Mouse (Mus musculus): ENCODE data around the gene Pcgf6. TPM values are rescaled to one million over a fixed set of nuclear protein-coding genes. Genes with fewer than 3 reads are reported as not detected.

Gene Pcgf6
- total RNA-seq, 2 experiments from 2014 or later = 15.7 to 18.0 TPM

DNA sequence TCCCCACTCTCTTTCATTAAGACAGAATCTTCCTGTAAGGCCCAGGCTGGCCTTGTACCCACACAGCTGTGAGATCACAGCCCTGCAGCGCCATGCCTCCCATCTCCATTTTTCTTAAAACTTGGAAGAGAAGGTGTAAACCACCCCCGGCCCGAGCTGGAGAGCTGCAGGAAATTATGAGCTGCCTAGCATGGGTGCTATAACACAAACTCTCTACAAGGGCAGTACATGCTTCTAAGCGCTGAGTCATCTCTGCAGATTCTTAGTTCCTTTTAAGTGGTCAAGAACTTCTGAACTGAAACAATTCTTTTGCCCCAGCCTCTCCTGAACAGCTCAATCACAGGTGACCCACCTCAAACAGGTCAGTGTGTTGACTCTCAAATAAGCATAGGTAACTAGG is 15.8 kb downstream of the Pcgf6 start:
- intact Hi-C loops (cut with DNase I) = no loop called here
- DNase-seq (ENCODE audit: extremely low spot score in 1 of 2, low spot score in 2 of 2) = no peak

DNA sequence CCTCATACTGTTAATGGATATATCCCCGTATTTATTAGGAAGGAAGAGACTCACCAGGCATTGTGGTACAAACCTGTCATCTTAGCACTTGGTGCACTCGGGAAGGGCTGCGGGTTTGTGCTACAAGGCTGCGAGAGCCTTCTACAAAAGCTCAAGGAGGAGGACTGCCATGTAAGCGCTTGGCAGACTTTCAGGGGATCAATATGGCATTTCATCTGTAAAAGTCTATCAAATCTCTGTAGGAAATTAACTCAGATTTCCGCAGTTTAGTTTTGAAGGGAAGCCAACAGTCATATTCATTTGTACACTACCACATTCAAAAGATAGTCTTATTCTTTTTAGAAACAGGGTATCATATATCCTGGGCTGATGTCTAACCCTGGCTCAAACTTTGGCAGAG is 18.9 kb downstream of the Pcgf6 start:
- no peak for DNase-seq (ENCODE audit: extremely low spot score in 1 of 2, low spot score in 2 of 2)
- intact Hi-C loops (cut with DNase I) = no loop called here

DNA sequence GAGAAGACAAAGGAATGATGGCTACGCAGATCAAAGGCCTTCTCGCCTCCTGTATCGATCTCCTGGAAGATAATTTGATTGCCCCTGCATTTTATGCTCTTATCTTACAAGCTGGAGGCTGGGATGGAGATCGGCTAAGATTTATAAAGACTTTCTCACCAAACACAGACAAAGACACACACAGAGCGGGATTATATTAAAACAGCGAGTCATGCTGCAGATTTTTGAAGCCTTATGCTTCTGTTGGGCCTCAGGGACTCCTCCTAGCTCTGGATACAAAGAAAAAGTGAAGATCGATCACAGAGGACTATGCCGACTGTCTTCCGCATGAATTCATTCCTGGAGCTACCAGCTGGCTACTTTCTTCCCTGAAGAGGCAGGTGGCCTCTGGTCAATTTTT is 20.9 kb downstream of the Pcgf6 start:
- intact Hi-C loops (cut with DNase I) = no loop called here
- no peak for DNase-seq (ENCODE audit: extremely low spot score in 1 of 2, low spot score in 2 of 2)

DNA sequence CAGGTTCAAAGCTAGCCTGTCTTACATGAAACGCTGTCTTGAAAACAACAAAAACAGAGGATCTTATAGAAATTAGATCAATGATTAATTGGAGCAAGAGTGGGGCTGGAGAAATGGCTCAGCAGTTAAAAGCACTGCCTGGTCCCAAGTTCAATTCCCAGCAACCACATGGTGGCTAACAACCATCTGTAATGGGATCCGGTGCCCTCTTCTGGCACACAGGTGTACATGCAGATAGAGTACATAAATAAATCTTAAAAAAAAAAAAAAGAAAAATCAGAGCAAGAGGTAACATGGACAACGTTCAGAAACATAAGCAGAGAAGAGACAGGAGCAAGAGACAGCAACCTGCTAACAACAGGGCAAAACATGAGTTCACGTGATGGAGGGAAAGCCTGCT is 24.2 kb downstream of the Pcgf6 start:
- intact Hi-C loops (cut with DNase I) = no loop called here
- peak in 1 of 2 experiments; percentile 6 for DNase-seq (ENCODE audit: extremely low spot score in 1 of 2, low spot score in 2 of 2)

DNA sequence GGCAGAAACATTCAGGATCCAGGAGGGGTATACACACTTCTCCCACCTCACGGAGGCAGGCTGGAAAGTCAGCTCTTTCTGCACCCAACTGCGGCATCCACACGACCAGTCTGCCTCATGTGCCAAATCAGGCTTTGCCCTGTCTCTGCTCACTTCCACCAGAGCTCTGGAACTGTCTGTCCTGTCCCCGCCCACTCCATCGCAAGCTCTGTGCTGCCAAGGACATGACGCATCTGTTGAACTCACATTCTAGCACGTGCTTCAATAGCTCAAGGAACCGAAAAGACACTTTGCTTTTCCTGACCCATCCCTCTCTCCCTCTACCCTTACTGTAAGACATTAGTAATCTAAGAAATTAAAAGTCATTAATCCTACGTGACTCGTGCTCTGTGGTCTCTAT is 25.8 kb downstream of the Pcgf6 start:
- intact Hi-C loops (cut with DNase I) = no loop called here
- peak in 1 of 2 experiments; percentile 23 for DNase-seq (ENCODE audit: extremely low spot score in 1 of 2, low spot score in 2 of 2)

DNA sequence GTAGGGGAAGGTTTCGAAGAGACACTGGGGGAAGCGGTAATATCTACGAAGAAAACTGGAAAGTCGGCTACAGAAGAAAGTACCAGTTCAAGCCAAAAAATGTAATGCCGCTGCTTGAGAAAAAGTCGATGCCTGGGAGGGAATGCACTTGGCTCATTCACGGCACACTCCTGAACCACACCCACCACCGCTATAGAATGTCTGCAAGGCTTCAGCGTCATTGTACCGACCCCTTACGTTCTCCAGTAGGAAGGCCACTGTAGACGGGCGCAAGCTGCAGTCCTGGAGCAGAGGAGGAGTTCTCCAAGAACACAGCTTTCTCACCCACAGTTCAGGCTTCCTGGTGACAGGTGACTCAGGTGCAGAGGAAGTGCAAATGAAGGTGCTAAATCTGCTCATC is 27.2 kb downstream of the Pcgf6 start:
- intact Hi-C loops (cut with DNase I) = no loop called here
- DNase-seq (ENCODE audit: extremely low spot score in 1 of 2, low spot score in 2 of 2) = no peak

DNA sequence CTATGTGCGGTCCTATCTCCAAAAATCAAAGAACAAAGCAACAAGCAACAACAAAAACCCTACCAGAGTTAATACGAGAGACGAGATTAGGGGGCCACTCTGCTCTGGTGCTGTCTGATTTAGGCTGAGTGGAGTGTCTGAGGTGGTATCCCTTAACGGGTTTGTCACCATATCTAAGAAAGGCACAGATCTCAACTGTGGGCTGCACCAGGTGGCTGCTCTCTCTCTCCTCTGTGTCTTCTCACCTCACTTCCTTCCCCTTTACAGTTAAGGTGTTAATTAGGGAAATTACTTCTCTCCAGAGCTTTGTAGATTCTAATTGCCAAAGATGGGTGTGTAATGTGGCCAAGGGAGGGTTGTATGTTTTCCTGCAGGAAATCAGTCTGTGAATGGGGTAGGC is 28.0 kb downstream of the Pcgf6 start:
- intact Hi-C loops (cut with DNase I) = no loop called here

DNA sequence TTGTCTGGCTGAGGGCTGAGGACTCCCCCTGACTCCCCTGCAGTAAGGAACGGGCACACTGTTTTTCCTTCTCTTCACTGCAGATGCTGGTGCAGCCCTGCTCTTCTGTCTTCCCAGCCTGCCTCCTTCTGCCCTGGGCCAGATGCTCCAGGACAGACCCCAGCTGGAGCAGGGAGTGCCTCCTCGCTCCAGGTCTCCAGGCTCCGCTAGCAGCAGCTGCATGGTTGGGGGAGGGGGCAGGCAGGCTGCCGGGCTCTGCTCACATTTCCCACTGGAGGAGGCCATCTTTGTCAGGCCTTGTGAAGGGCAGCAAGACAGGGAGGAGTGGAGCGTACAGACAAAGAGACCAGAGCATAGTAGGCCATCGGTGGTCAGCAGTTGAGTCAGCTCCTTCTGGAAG is 31.4 kb downstream of the Pcgf6 start:
- intact Hi-C loops (cut with DNase I) = no loop called here

More for the DNA sequence above, 28.0 kb downstream of the Pcgf6 start:
- DNase-seq (ENCODE audit: extremely low spot score in 1 of 2, low spot score in 2 of 2) = no peak

DNA sequence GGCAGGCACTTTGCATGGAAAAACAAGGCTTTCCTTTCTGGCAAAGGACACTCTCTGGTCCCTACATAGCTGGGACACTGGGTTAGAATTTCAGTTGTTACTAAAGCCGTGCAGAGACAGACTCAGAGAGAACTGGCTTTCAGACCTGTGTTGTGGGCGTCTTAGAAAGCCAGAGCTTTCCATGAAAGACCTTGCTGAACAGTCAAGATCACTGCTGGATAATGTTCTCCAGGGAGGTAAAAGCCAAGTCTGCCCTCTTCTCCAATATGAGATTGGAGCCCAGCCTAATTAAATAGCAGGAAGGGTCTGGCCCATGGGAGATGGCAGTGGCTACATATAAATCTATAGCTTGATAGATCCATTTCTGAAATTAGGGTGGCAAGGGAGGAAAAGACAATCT is 32.4 kb downstream of the Pcgf6 start:
- intact Hi-C loops (cut with DNase I) = no loop called here
- DNase-seq (ENCODE audit: extremely low spot score in 1 of 2, low spot score in 2 of 2) = no peak

More for the DNA sequence above, 31.4 kb downstream of the Pcgf6 start:
- peak in 1 of 2 experiments; percentile 49 for DNase-seq (ENCODE audit: extremely low spot score in 1 of 2, low spot score in 2 of 2)

DNA sequence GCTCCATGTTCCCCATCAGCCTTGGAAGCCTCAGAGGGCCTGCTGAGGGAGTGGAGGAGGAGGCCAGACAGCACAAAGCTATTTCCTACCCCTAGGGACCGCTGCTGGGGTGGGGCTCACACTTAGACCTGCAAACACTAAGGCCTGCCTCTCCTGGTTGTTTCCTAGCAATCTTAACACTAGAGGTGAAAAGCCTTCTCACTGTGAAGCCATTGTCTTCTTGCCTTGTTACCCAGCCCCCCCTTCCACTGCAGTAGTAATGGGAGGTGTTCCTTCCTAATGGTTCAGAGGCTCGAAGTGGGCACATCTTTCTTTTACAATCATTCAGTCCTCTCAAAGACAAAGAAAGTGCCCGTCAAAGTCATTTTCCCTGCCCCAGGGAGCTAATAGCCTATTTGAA is 32.9 kb downstream of the Pcgf6 start:
- no peak for DNase-seq (ENCODE audit: extremely low spot score in 1 of 2, low spot score in 2 of 2)
- intact Hi-C loops (cut with DNase I) = no loop called here

DNA sequence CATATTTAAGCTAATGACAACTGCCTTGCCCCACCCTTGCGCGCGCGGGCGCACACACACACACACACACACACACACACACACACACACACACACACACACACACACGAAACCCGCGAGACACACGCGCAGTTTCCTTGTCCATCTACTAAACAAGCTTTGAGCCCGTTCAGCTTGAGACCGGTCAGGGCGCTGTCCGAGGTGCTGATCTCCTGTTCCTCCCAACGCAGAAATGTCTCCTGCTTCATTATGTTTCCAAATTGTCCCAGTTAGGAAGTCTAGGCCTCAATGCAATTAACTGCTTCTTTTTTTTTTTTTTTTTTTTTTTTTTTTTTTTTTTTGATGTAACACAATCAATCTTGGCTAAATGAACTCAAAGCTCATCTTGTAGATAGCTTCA is 34.2 kb downstream of the Pcgf6 start:
- intact Hi-C loops (cut with DNase I) = no loop called here
- DNase-seq (ENCODE audit: extremely low spot score in 1 of 2, low spot score in 2 of 2) = peak in 1 of 2 experiments; percentile 78

DNA sequence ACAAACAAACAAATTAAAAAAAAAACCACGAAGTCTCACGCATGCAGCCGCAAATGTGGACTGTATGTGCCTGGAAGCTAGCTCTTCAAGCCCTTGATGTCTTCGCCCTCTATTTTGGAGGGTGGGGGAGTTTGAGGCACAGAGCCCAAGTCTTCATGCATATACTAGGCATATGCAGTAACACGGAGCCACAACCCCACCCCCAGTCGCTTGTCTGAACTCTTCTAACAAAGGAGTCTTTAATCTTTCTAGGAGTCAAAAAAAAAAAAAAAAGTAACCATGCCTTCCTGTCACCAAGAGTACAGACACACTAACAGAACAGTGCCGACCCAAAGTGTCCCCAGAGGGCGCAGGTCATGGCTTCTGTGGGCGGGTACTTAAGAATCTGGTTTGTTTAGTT is 34.7 kb downstream of the Pcgf6 start:
- intact Hi-C loops (cut with DNase I) = no loop called here
- no peak for DNase-seq (ENCODE audit: extremely low spot score in 1 of 2, low spot score in 2 of 2)

DNA sequence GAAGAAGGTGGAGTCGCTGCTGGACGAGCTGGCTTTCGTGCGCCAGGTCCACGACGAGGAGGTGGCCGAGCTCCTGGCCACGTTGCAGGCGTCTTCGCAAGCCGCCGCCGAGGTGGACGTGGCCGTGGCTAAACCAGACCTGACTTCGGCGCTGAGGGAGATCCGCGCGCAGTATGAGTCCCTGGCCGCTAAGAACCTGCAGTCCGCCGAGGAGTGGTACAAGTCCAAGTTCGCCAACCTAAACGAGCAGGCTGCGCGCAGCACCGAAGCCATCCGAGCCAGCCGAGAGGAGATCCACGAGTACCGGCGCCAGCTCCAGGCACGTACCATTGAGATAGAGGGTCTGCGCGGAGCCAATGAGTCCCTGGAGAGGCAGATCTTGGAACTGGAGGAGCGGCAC is 35.3 kb downstream of the Pcgf6 start:
- intact Hi-C loops (cut with DNase I) = no loop called here
- DNase-seq (ENCODE audit: extremely low spot score in 1 of 2, low spot score in 2 of 2) = no peak

DNA sequence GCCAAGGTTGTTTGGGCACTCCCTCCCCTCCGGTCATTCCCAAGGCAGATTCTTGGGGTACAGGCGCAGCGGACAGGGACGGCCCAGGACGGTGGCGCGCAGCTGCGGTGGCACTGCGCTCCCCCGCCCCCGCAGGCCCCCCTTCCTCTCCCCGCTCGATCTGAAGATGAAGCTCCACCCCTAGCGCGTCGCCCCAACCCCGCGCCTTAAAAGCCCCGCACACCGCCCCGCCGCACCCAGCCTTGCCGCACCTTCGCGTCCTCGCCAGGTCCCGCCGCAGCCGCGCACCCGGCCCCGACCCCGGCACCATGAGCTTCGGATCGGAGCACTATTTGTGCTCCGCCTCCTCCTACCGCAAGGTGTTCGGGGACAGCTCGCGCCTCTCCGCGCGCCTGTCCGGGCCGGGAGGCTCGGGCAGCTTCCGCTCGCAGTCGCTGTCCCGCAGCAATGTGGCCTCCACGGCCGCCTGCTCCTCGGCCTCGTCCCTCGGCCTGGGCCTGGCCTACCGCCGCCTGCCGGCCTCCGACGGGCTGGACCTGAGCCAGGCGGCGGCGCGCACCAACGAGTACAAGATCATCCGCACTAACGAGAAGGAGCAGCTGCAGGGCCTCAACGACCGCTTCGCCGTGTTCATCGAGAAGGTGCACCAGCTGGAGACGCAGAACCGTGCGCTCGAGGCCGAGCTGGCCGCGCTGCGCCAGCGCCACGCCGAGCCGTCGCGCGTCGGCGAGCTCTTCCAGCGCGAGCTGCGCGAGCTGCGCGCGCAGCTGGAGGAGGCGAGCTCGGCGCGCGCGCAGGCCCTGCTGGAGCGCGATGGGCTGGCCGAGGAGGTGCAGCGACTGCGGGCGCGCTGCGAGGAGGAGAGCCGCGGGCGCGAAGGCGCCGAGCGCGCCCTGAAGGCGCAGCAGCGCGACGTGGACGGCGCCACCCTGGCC is 36.0 kb downstream of the Pcgf6 start, which contains the start of the genes Ina and Nt5c2:
Gene Ina, plus strand, starts transcription at position 252 of the 935 bp plus-strand sequence.
Gene Nt5c2, minus strand, starts transcription at position 707 of the 935 bp plus-strand sequence.
- intact Hi-C loops (cut with DNase I) = no loop called here
- peak; percentile 59 to 85 for DNase-seq (ENCODE audit: extremely low spot score in 1 of 2, low spot score in 2 of 2)

DNA sequence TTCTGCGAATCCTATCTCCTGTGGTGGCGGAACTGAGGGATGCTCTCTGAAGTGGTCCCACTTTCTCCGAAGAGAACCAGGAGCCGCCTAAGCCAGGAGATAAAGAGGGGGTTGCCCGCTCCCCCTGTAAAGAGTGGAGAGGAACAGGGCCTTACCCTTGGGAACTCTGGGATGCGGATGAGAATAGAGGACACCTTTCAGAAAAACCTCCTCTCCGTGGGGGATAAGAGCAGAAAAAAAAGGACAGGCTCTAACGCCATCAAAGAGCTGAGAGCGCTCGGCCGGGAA is 36.6 kb downstream of the Pcgf6 start:
- intact Hi-C loops (cut with DNase I) = no loop called here
- no peak for DNase-seq (ENCODE audit: extremely low spot score in 1 of 2, low spot score in 2 of 2)

DNA sequence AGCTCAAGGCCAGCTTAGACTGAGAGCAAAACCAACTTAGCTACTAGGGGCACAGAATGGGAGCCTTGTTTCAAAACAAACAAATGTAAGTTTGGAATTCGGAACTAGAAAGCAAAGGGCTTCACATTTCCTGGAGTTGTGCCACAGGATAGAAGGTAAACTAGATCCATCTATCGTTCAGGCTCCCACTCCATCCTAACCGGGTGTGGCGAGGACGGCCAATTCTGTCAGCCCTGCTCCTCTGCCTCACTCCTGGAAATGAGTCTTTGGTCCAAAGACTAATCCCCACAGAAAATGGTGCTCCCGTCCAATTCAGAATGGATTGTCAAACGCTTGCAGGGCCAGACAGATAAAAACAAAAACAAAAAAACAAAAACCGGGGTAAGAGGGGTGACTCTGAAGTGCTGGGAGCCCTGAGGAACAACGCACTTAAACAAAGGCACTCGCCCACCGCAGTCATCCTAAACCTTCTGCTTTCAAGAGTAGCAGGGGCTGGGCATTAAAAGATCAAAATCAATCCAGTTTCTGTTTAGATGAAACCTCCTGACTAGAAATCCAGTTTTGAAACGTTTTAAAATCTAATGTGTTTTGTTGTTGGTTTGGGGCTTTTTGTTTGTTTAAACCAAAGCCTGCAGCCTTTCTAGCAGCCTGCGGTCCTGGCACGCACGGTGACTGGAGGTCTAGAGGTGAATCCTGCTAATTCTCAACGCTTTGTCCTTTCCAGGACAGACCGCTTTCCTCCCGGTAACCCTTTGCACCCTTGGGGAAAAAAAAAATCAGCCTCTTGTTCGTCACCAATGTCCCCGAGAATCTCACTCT is 37.2 kb downstream of the Pcgf6 start:
- DNase-seq (ENCODE audit: extremely low spot score in 1 of 2, low spot score in 2 of 2) = no peak
- intact Hi-C loops (cut with DNase I) = no loop called here

DNA sequence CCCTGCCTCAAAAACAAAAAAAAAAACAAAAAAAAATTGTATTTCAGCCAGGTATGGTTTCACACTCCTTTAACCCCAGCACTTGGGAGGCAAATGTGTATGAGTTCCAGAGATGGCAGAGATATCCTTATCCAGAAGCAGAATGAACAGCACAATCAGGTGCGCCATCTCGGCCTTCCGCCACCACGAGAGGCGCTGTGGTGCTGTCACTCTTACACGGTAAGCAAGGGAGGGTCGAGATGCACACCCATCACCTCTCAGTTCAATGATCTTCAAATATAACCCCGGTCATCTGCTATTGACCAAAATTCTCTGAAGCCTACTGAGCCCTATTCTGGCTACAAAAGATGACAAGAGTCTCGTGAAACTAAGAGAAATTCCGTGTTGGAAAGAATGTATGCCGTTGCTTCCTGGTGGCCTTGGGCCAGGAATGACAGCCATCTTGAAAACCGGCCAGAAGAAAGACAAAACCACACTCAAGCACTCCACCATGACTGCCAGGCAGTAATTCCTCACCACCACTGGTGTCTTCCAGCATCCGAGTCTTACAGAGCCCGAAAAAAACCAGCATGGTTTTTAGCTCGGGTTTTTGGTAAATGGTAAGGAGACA is 38.1 kb downstream of the Pcgf6 start:
- no peak for DNase-seq (ENCODE audit: extremely low spot score in 1 of 2, low spot score in 2 of 2)
- intact Hi-C loops (cut with DNase I) = no loop called here

DNA sequence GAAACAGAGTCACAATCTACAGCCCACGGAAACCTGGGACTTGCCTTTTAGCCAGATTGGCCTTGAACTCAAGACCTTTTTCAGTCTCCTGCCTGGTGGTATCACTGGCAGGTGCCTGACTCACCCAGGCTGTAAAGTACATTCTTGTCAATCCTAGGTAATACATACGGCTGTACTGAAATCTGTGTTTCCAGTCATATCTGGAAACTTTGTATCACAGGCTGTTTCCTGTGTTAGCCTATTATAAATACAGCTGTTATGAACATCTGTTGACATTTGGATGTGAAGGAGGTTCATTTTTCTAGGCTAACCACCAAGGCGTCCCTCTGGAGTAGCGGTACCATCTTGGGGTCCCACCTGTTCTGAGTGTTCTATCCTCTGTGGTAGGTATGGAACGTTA is 40.8 kb downstream of the Pcgf6 start:
- intact Hi-C loops (cut with DNase I) = no loop called here
- no peak for DNase-seq (ENCODE audit: extremely low spot score in 1 of 2, low spot score in 2 of 2)

DNA sequence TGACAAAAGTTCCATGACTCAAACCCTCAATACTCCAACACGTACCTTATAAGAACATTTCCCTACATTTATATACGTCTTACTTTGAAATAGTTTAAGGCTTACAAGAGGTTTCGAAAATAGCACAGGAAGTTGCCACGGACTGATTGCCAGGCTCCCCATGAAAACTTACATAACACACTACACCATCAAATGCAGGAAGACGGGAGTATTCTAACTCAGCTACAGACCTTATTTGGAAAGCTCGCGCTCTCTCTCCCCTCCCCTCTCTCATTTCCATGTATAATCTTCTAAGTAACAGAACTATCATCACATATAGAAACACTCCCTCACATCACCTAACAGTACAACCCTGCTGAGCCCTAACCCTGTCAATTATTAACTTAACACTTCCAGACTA is 41.3 kb downstream of the Pcgf6 start:
- no peak for DNase-seq (ENCODE audit: extremely low spot score in 1 of 2, low spot score in 2 of 2)
- intact Hi-C loops (cut with DNase I) = no loop called here

DNA sequence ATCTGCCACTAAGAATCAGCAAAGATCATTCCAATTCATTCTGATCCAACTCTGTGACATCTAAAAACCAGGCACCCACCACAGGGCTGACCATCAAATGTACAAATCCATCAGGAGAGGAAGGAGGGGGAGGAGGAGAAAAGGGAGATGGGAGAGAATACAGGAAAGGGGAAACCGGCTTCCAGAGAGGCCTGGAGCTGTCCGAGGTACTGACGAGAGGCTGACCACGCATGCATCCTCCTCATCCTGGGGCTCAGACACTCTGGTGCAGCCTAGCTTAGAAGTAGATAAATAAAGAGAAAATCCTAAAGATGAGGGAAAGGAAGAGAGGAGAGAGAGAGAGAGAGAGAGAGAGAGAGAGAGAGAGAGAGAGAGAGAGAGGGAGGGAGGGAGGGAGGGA is 44.4 kb downstream of the Pcgf6 start:
- intact Hi-C loops (cut with DNase I) = no loop called here
- DNase-seq (ENCODE audit: extremely low spot score in 1 of 2, low spot score in 2 of 2) = peak in 1 of 2 experiments; percentile 52
